Comparison of ENCODE assay signal across 12 mouse cellular contexts in genomic region chr16:76532142-76532927, GRCm38 (mm10).
A peak's percentile ranks its signal among the peaks of the same experiment; 100 is the strongest.
DNase-seq lines count a peak whose midpoint lies in the region; ATAC-seq and TF ChIP-seq lines count a peak whose summit lies in the region.
"Had no signal": no experiment of that assay in that cellular context is flagged by ENCODE, and none has a peak within 500 bp of the region (broad histone marks: within the 10 kb centered on the region; RNA-seq: fewer than 3 reads in every experiment).

No protein-coding gene starts in this region.

- peak; percentile 13 for ATAC-seq in granulocyte monocyte progenitor cell, adult 5-6 weeks (replicated peaks; ENCODE audit: poor library complexity, severe bottlenecking)
- ATAC-seq in lung, embryonic 15.5 days (ENCODE audit: borderline replicate concordance, extremely low read depth, low FRiP score, low TSS enrichment): peak; percentile 81; the same call in 1 of the 2 replicates
- no peak for ATAC-seq in stomach, postnatal 0 days (ENCODE audit: low FRiP score, low TSS enrichment)
- no peak for ATAC-seq in forebrain, embryonic 11.5 days (replicated peaks; ENCODE audit: low FRiP score)

- no peak for TF ChIP-seq EP300 in stomach, postnatal 0 days (optimal IDR thresholded peaks at IDR 0.05)

- 32% methylated on average over 19 of the region's 19 CpGs for WGBS in lung, embryonic 15.5 days
- 55% methylated on average over 19 of the region's 19 CpGs for WGBS in stomach, postnatal 0 days
- 76% methylated on average over 19 of the region's 19 CpGs for WGBS in forebrain, embryonic 11.5 days

- TF ChIP-seq CTCF in stomach, postnatal 0 days (IDR thresholded peaks at IDR 0.05; ENCODE audit: low read depth): no peak

- H3K36me3 ChIP-seq in lung, embryonic 15.5 days: no peaks in the 10 kb centered on the region
- H3K36me3 ChIP-seq in stomach, postnatal 0 days (ENCODE audit: control insufficient read depth, insufficient read depth, low read length): no peaks in the 10 kb centered on the region
- H3K36me3 ChIP-seq in forebrain, embryonic 11.5 days (ENCODE audit: control insufficient read depth, insufficient read depth, low read length): no peaks in the 10 kb centered on the region
- H3K36me3 ChIP-seq: embryonic facial prominence, embryonic 12.5 days; midbrain, embryonic 12.5 days had no signal

- peaks cover 18% of the 10 kb centered on the region for H3K4me1 ChIP-seq in lung, embryonic 15.5 days
- no peaks in the 10 kb centered on the region for H3K4me1 ChIP-seq in stomach, postnatal 0 days (replicated peaks; ENCODE audit: control insufficient read depth, insufficient read depth)
- H3K4me1 ChIP-seq in forebrain, embryonic 11.5 days (replicated peaks; ENCODE audit: control insufficient read depth, insufficient read depth, low read length): no peaks in the 10 kb centered on the region
- H3K4me1 ChIP-seq: midbrain, embryonic 12.5 days had no signal

- intact Hi-C loops in left cerebral cortex, postnatal 25 days (cut with DNase I): no loop called here

- H3K9ac ChIP-seq in lung, embryonic 15.5 days: no peak overlapping the region
- no peak overlapping the region for H3K9ac ChIP-seq in stomach, postnatal 0 days (ENCODE audit: low read length)
- no peak overlapping the region for H3K9ac ChIP-seq in forebrain, embryonic 11.5 days (ENCODE audit: low read length)
- H3K9ac ChIP-seq: embryonic facial prominence, embryonic 12.5 days; midbrain, embryonic 12.5 days had no signal

- no peak overlapping the region for H3K4me3 ChIP-seq in lung, embryonic 15.5 days
- H3K4me3 ChIP-seq in stomach, postnatal 0 days (ENCODE audit: low read depth, low read length): no peak overlapping the region
- H3K4me3 ChIP-seq in forebrain, embryonic 11.5 days (ENCODE audit: low read depth, low read length): no peak overlapping the region
- H3K4me3 ChIP-seq: embryonic facial prominence, embryonic 12.5 days; midbrain, embryonic 12.5 days had no signal

- H3K9me3 ChIP-seq in lung, embryonic 15.5 days: no peaks in the 10 kb centered on the region
- no peaks in the 10 kb centered on the region for H3K9me3 ChIP-seq in stomach, postnatal 0 days (ENCODE audit: control insufficient read depth, low read length)
- H3K9me3 ChIP-seq in forebrain, embryonic 11.5 days (ENCODE audit: control insufficient read depth, low read length): no peaks in the 10 kb centered on the region
- H3K9me3 ChIP-seq: embryonic facial prominence, embryonic 12.5 days; midbrain, embryonic 12.5 days had no signal

- DNase-seq in adrenal gland, adult 8-10 months: peak; percentile 36
- no peak for DNase-seq in adrenal gland, postnatal 25 days
- peak; percentile 90 for DNase-seq in 416B (ENCODE audit: low read depth)
- no peak for DNase-seq in stomach, postnatal 0 days (ENCODE audit: low spot score)
- no peak for DNase-seq in forebrain, embryonic 11.5 days (ENCODE audit: low spot score)
- no peak for DNase-seq in left cerebral cortex, postnatal 25 days (ENCODE audit: low spot score in 2 of 2)
- DNase-seq: gastrocnemius, postnatal 25 days; right cerebral cortex, postnatal 25 days had no signal

- peak overlapping the region; percentile 22; the same call in 1 of the 2 replicates for H3K4me2 ChIP-seq in lung, embryonic 15.5 days
- no peak overlapping the region for H3K4me2 ChIP-seq in stomach, postnatal 0 days (replicated peaks; ENCODE audit: low read depth)
- no peak overlapping the region for H3K4me2 ChIP-seq in forebrain, embryonic 11.5 days (ENCODE audit: low read depth, low read length, severe bottlenecking)
- H3K4me2 ChIP-seq: embryonic facial prominence, embryonic 12.5 days; midbrain, embryonic 12.5 days had no signal

- H3K27ac ChIP-seq in lung, embryonic 15.5 days: peak overlapping the region; percentile 17
- H3K27ac ChIP-seq in stomach, postnatal 0 days (replicated peaks): no peak overlapping the region
- H3K27ac ChIP-seq in forebrain, embryonic 11.5 days (ENCODE audit: low read depth, low read length): no peak overlapping the region
- H3K27ac ChIP-seq: embryonic facial prominence, embryonic 12.5 days; midbrain, embryonic 12.5 days had no signal

- H3K27me3 ChIP-seq in lung, embryonic 15.5 days: no peaks in the 10 kb centered on the region
- H3K27me3 ChIP-seq in stomach, postnatal 0 days (ENCODE audit: control insufficient read depth, insufficient read depth, low read length): no peaks in the 10 kb centered on the region
- H3K27me3 ChIP-seq in forebrain, embryonic 11.5 days (ENCODE audit: control insufficient read depth, insufficient read depth, low read length): no peaks in the 10 kb centered on the region
- H3K27me3 ChIP-seq: embryonic facial prominence, embryonic 12.5 days; midbrain, embryonic 12.5 days had no signal

Comparison
In these comparisons a context has a peak if more than half of its experiments do, and no peak if none do; other contexts are left out.
1. DNase-seq: peak in adrenal gland, adult 8-10 months (single experiment) and 416B (single experiment); none in adrenal gland, postnatal 25 days (single experiment), stomach, postnatal 0 days (single experiment), forebrain, embryonic 11.5 days (single experiment) and left cerebral cortex, postnatal 25 days (0 of 2).
2. ATAC-seq: peak in granulocyte monocyte progenitor cell, adult 5-6 weeks (single experiment) and lung, embryonic 15.5 days (single experiment); none in stomach, postnatal 0 days (single experiment) and forebrain, embryonic 11.5 days (single experiment).